Mouse (Mus musculus): ENCODE measurements around the gene Olfr877. TPM values are rescaled to one million over a fixed set of nuclear protein-coding genes. Genes with fewer than 3 reads are reported as not detected.

Gene Olfr877
- 0.08 TPM for polyA plus RNA-seq (2017; shearing (Covaris generic))

DNA sequence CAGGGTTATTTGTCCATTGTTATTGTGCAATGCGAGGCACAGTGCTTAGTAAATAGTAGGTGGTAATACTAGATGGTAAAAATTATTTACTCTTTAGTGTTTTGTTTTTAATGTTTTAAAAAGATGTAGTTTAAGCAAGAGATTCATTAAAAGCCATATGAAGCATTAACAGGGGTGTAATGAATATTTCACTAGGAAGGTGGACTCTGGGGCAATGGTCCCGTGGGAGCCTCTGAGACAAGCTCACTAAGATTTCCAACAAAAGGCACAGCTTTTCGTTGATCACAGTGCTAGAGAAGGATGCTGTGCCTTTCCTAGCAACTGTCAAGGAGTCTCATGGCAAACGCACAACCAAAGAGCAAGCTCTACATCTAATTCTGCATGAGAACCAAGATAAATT lies at the start of gene Olfr877:
Gene Olfr877, plus strand, starts transcription at position 301 of the 400 bp plus-strand sequence.

DNA sequence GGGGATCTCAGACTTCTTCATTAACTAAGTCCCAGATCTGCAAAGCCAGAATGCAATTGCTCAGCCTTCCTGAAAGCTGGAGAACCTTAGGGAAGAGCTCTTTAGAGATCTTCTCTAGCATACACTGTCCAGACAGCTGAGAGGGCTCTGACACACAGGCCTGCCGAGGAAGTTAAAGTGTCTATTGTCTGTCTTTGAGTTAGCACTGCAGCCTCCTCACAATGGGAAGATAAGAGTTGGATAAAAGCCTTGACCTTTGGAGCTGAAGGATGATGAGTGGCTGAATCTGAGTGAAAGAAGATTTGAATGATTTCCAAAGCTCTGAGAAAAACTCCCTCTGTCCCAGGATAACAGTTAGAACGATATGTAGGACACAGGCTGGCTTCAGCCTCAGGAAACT lies 42.6 kb downstream of the Olfr877 start, which contains the start of gene Olfr145:
Gene Olfr145, plus strand, starts transcription at position 64 of the 400 bp plus-strand sequence.

Other genes with a start within 250 kb of the Olfr877 start
- 1.2 TPM for gene Spa17, start 240.5 kb upstream of the Olfr877 start, polyA plus RNA-seq (2017; shearing (Covaris generic))
- 147 TPM for gene Tbrg1, start 197.0 kb upstream of the Olfr877 start, polyA plus RNA-seq (2017; shearing (Covaris generic))
- 0.13 TPM for gene Panx3, start 185.0 kb upstream of the Olfr877 start, polyA plus RNA-seq (2017; shearing (Covaris generic))
- 0.14 TPM for gene Olfr160, start 138.0 kb upstream of the Olfr877 start, polyA plus RNA-seq (2017; shearing (Covaris generic))
- gene Olfr874, start 109.2 kb upstream of the Olfr877 start, polyA plus RNA-seq (2017; shearing (Covaris generic)) = not detected
- gene Olfr875, start 82.4 kb upstream of the Olfr877 start, polyA plus RNA-seq (2017; shearing (Covaris generic)) = not detected
- 0.06 TPM for gene Olfr876, start 51.2 kb upstream of the Olfr877 start, polyA plus RNA-seq (2017; shearing (Covaris generic))
- 0.02 TPM for gene Olfr145, start 42.5 kb downstream of the Olfr877 start, polyA plus RNA-seq (2017; shearing (Covaris generic))
- gene Olfr878, start 63.6 kb downstream of the Olfr877 start, polyA plus RNA-seq (2017; shearing (Covaris generic)) = 0.14 TPM
- gene Olfr881, start 137.6 kb downstream of the Olfr877 start, polyA plus RNA-seq (2017; shearing (Covaris generic)) = not detected
- not detected for gene Olfr883, start 171.5 kb downstream of the Olfr877 start, polyA plus RNA-seq (2017; shearing (Covaris generic))
- not detected for gene Olfr884, start 192.3 kb downstream of the Olfr877 start, polyA plus RNA-seq (2017; shearing (Covaris generic))
- not detected for gene Olfr885, start 207.1 kb downstream of the Olfr877 start, polyA plus RNA-seq (2017; shearing (Covaris generic))
- 0.06 TPM for gene Olfr887, start 229.8 kb downstream of the Olfr877 start, polyA plus RNA-seq (2017; shearing (Covaris generic))

Data from CD4-positive, CD25-positive, alpha-beta regulatory T cell (primary cell).